Mouse (Mus musculus) MEL (cell line): ENCODE data around the gene Gm20388. TPM values are rescaled to one million over a fixed set of nuclear protein-coding genes. Genes with fewer than 3 reads are reported as not detected.

Experiments
- DNase-seq: peaks from one replicate; pipeline ENCODE4 v3.0.0; 2011; ENCODE audit warnings: low read depth, low spot score
- H3K27ac ChIP-seq: 2 replicates; pipeline ENCODE4 v1.5.1; 2012; ENCODE audit warnings: low read depth, mild to moderate bottlenecking, control low read depth, low read length, moderate library complexity; ENCODE audit not compliant: control insufficient read depth
- H3K27me3 ChIP-seq, 2 experiments: fragments of 150-350 bp in 1 of 2; sonication (generic) in 1 of 2; 2 replicates each; pipeline ENCODE4 v1.6.1; 2012; ENCODE audit warnings: low read length in 2 of 2, mild to moderate bottlenecking in 2 of 2, improper control_type of control experiment in 1 of 2, moderate library complexity in 1 of 2; ENCODE audit not compliant: insufficient read depth in 2 of 2, control insufficient read depth in 1 of 2
- H3K36me3 ChIP-seq, 2 experiments: 2 replicates each; pipeline ENCODE4 v1.6.1; 2012 to 2014; ENCODE audit warnings: low read length in 2 of 2, improper control_type of control experiment in 1 of 2, inconsistent platforms in 1 of 2, mild to moderate bottlenecking in 1 of 2; ENCODE audit not compliant: insufficient read depth in 2 of 2, control insufficient read depth in 1 of 2
- H3K4me1 ChIP-seq, 2 experiments: fragments of 150-350 bp in 1 of 2; sonication (generic) in 1 of 2; 2 replicates each; pipeline ENCODE4 v1.6.1; 2012; ENCODE audit warnings: low read length in 2 of 2, improper control_type of control experiment in 1 of 2, mild to moderate bottlenecking in 1 of 2; ENCODE audit not compliant: insufficient read depth in 2 of 2, control insufficient read depth in 1 of 2
- H3K4me3 ChIP-seq, 2 experiments: fragments of 150-350 bp in 1 of 2; sonication (generic) in 1 of 2; 2 replicates each; pipeline ENCODE4 v1.5.1; 2012; ENCODE audit warnings: low read depth in 2 of 2, low read length in 2 of 2, mild to moderate bottlenecking in 2 of 2, moderate library complexity in 2 of 2, control low read depth in 1 of 2, improper control_type of control experiment in 1 of 2; ENCODE audit not compliant: control insufficient read depth in 1 of 2, insufficient read depth in 1 of 2
- H3K79me2 ChIP-seq: 2 replicates; pipeline ENCODE4 v1.6.1; 2012; ENCODE audit warnings: mild to moderate bottlenecking, low read length, moderate library complexity; ENCODE audit not compliant: control insufficient read depth, poor library complexity, insufficient read depth
- H3K9ac ChIP-seq: 2 replicates; pipeline ENCODE4 v1.6.1; 2012; ENCODE audit warnings: low read depth, mild to moderate bottlenecking, control low read depth, low read length, moderate library complexity; ENCODE audit not compliant: control insufficient read depth, poor library complexity, severe bottlenecking
- H3K9me3 ChIP-seq: fragments of 150-350 bp; sonication (generic); replicated peaks from 2 replicates; pipeline ENCODE4 v1.6.1; 2012; ENCODE audit warnings: mild to moderate bottlenecking, low read length, improper control_type of control experiment, moderate library complexity; ENCODE audit not compliant: insufficient read depth
- BHLHE40 ChIP-seq: IDR thresholded peaks from 2 replicates; pipeline ENCODE4 v1.6.1; 2012; ENCODE audit warnings: low read depth, mild to moderate bottlenecking, inconsistent platforms, low read length, improper control_type of control experiment, borderline replicate concordance
- CHD1 ChIP-seq: IDR thresholded peaks from 2 replicates; pipeline ENCODE4 v1.6.1; 2012; ENCODE audit warnings: low read depth, mild to moderate bottlenecking, inconsistent platforms, low read length, improper control_type of control experiment
- CHD2 ChIP-seq: IDR thresholded peaks from 2 replicates; pipeline ENCODE4 v1.6.1; 2011; ENCODE audit warnings: low read length, improper control_type of control experiment
- ELF1 ChIP-seq: IDR thresholded peaks from 2 replicates; pipeline ENCODE4 v1.6.1; 2014; ENCODE audit warnings: low read depth, mild to moderate bottlenecking, inconsistent platforms, low read length, improper control_type of control experiment, moderate library complexity
- EP300 ChIP-seq, 2 experiments: IDR thresholded peaks; 2 replicates each; pipeline ENCODE4 v1.6.1; 2011; ENCODE audit warnings: improper control_type of control experiment in 2 of 2, low read length in 2 of 2, low read depth in 1 of 2, mild to moderate bottlenecking in 1 of 2
- ETS1 ChIP-seq: IDR thresholded peaks from 2 replicates; pipeline ENCODE4 v1.6.1; 2012; ENCODE audit warnings: low read depth, mild to moderate bottlenecking, inconsistent platforms, low read length, improper control_type of control experiment, moderate library complexity
- GATA1 ChIP-seq: IDR thresholded peaks from 2 replicates; pipeline ENCODE4 v1.6.1; 2011; ENCODE audit warnings: low read depth, low read length, improper control_type of control experiment
- HCFC1 ChIP-seq: IDR thresholded peaks from 2 replicates; pipeline ENCODE4 v1.6.1; 2012; ENCODE audit warnings: low read depth, mild to moderate bottlenecking, inconsistent platforms, low read length, improper control_type of control experiment, moderate library complexity
- JUND ChIP-seq: IDR thresholded peaks from 2 replicates; pipeline ENCODE4 v1.6.1; 2011; ENCODE audit warnings: low read depth, mild to moderate bottlenecking, improper control_type of control experiment, low read length
- KAT2A ChIP-seq: conservative IDR thresholded peaks from 2 replicates; pipeline ENCODE4 v1.6.1; 2012; ENCODE audit warnings: low read depth, low read length, improper control_type of control experiment, inconsistent platforms
- MAFK ChIP-seq: IDR thresholded peaks from 2 replicates; pipeline ENCODE4 v1.6.1; 2011; ENCODE audit warnings: low read depth, mild to moderate bottlenecking, low read length, improper control_type of control experiment, borderline replicate concordance
- MAX ChIP-seq: IDR thresholded peaks from 2 replicates; pipeline ENCODE4 v1.6.1; 2011; ENCODE audit warnings: low read length, improper control_type of control experiment
- MAZ ChIP-seq: IDR thresholded peaks from 2 replicates; pipeline ENCODE4 v1.6.1; 2012; ENCODE audit warnings: low read depth, mild to moderate bottlenecking, inconsistent platforms, low read length, improper control_type of control experiment
- MXI1 ChIP-seq: IDR thresholded peaks from 2 replicates; pipeline ENCODE4 v1.6.1; 2011; ENCODE audit warnings: mild to moderate bottlenecking, low read depth, low read length, improper control_type of control experiment
- MYB ChIP-seq: IDR thresholded peaks from 2 replicates; pipeline ENCODE4 v1.6.1; 2011; ENCODE audit warnings: mild to moderate bottlenecking, low read depth, low read length, improper control_type of control experiment
- NELFE ChIP-seq: IDR thresholded peaks from 2 replicates; pipeline ENCODE4 v1.6.1; 2011; ENCODE audit warnings: low read depth, low read length, improper control_type of control experiment
- NRF1 ChIP-seq: IDR thresholded peaks from 2 replicates; pipeline ENCODE4 v1.6.1; 2014; ENCODE audit warnings: low read depth, mild to moderate bottlenecking, inconsistent platforms, low read length, improper control_type of control experiment, moderate library complexity; ENCODE audit not compliant: poor library complexity, insufficient read depth, severe bottlenecking
- POLR2AphosphoS2 ChIP-seq: IDR thresholded peaks from 2 replicates; pipeline ENCODE4 v1.6.1; 2011; ENCODE audit warnings: low read length, improper control_type of control experiment
- RCOR1 ChIP-seq: IDR thresholded peaks from 2 replicates; pipeline ENCODE4 v1.6.1; 2012; ENCODE audit warnings: low read depth, mild to moderate bottlenecking, inconsistent platforms, low read length, improper control_type of control experiment
- SIN3A ChIP-seq: IDR thresholded peaks from 2 replicates; pipeline ENCODE4 v1.6.1; 2012; ENCODE audit warnings: low read length, improper control_type of control experiment, inconsistent platforms
- TAL1 ChIP-seq: IDR thresholded peaks from 2 replicates; pipeline ENCODE4 v1.6.1; 2012; ENCODE audit warnings: mild to moderate bottlenecking, inconsistent platforms, low read length, moderate library complexity, mixed read lengths
- TBP ChIP-seq: IDR thresholded peaks from 2 replicates; pipeline ENCODE4 v1.8.0; 2011; ENCODE audit warnings: low read depth, low read length, improper control_type of control experiment
- TCF12 ChIP-seq: IDR thresholded peaks from 2 replicates; pipeline ENCODE4 v1.6.1; 2014; ENCODE audit warnings: low read depth, mild to moderate bottlenecking, inconsistent platforms, low read length, improper control_type of control experiment, moderate library complexity
- UBTF ChIP-seq: IDR thresholded peaks from 2 replicates; pipeline ENCODE4 v1.6.1; 2012; ENCODE audit warnings: low read depth, mild to moderate bottlenecking, inconsistent platforms, low read length, improper control_type of control experiment, moderate library complexity, borderline replicate concordance; ENCODE audit not compliant: insufficient read depth
- USF2 ChIP-seq, 2 experiments: IDR thresholded peaks; 2 replicates each; pipeline ENCODE4 v1.6.1; 2011 to 2012; ENCODE audit warnings: improper control_type of control experiment in 2 of 2, low read length in 2 of 2, borderline replicate concordance in 1 of 2, inconsistent platforms in 1 of 2, low read depth in 1 of 2, mild to moderate bottlenecking in 1 of 2; ENCODE audit not compliant: insufficient read depth in 1 of 2
- ZC3H11A ChIP-seq: IDR thresholded peaks from 2 replicates; pipeline ENCODE4 v1.6.1; 2012; ENCODE audit warnings: low read depth, mild to moderate bottlenecking, inconsistent platforms, low read length, improper control_type of control experiment
- ZKSCAN1 ChIP-seq: IDR thresholded peaks from 2 replicates; pipeline ENCODE4 v1.6.1; 2012; ENCODE audit warnings: low read depth, mild to moderate bottlenecking, inconsistent platforms, low read length, improper control_type of control experiment, moderate library complexity
- ZMIZ1 ChIP-seq: IDR thresholded peaks from 2 replicates; pipeline ENCODE4 v1.6.1; 2012; ENCODE audit warnings: low read depth, mild to moderate bottlenecking, inconsistent platforms, low read length, improper control_type of control experiment, moderate library complexity
- ZNF384 ChIP-seq: IDR thresholded peaks from 2 replicates; pipeline ENCODE4 v1.6.1; 2012; ENCODE audit warnings: low read depth, mild to moderate bottlenecking, inconsistent platforms, low read length, improper control_type of control experiment
- polyA plus RNA-seq, 2 experiments: library from polyadenylated mRNA; stranded (reverse) in 1 of 2; unstranded in 1 of 2; fragments of >175 nt in 1 of 2; fragments of >200 nt in 1 of 2; gene quantifications; 2 replicates each; pipeline versions ENCODE4 v1.2.1 to v1.2.4; 2012; ENCODE audit warnings: low replicate concordance in 2 of 2, low read depth in 1 of 2; ENCODE audit not compliant: insufficient read length in 2 of 2, insufficient read depth in 1 of 2, missing spikeins in 1 of 2
- total RNA-seq: library from RNA; depleted of rRNA; stranded (reverse); fragments of 300-350 nt; gene quantifications from 2 replicates; pipeline ENCODE4 v1.2.3, GENCODE M21; 2012

Gm20388 gene
- total and polyA plus RNA-seq, 3 experiments, result 11.1 to 17.8 TPM; not detected in 1

GRCm38 (mm10) chr8:120377803-120378189, 467.2 kb downstream of the Gm20388 start:
- H3K27ac ChIP-seq, result peak overlapping the region; percentile 97
- H3K4me3 ChIP-seq, result peak overlapping the region; percentile 33 to 45
- peaks cover 0 to 49% of the 10 kb centered on the region in 2 experiments; a peak in 2 of 4 replicates for H3K36me3 ChIP-seq
- H3K9ac ChIP-seq, result peak overlapping the region; percentile 76
- TF ChIP-seq POLR2AphosphoS2, result 0 out of 2 replicates have a peak, but pooled peaks have one; percentile 47
- peak; percentile 60 for TF ChIP-seq NELFE
- no peak; the same call in 1 of the 2 replicates for TF ChIP-seq ELF1
- peak; percentile 93 for TF ChIP-seq MYB
- 0 out of 2 replicates have a peak, but pooled peaks have one; percentile 48 for TF ChIP-seq MXI1
- TF ChIP-seq TCF12, result peak; percentile 91
- TF ChIP-seq ETS1, result peak; percentile 90
- TF ChIP-seq TBP, result peak; percentile 71
- TF ChIP-seq CHD1, result no peak
- peak; percentile 59 for TF ChIP-seq HCFC1
- TF ChIP-seq GATA1, result peak; percentile 82
- TF ChIP-seq MAX, result peak; percentile 65; the same call in 1 of the 2 replicates
- peak; percentile 73; the same call in 1 of the 2 replicates for TF ChIP-seq JUND
- TF ChIP-seq USF2 (IDR thresholded peaks at IDR 0.05; ENCODE audit: borderline replicate concordance in 1 of 2, insufficient read depth in 1 of 2, low read depth in 1 of 2, low read length in 2 of 2), result no peak
- peak; percentile 99 for TF ChIP-seq ZNF384
- TF ChIP-seq BHLHE40, result no peak; the same call in 1 of the 2 replicates
- no peak for TF ChIP-seq UBTF
- TF ChIP-seq ZKSCAN1, result peak; percentile 28; the same call in 1 of the 2 replicates
- TF ChIP-seq ZMIZ1, result no peak; the same call in 1 of the 2 replicates
- peak; percentile 62; the same call in 1 of the 2 replicates for TF ChIP-seq CHD2
- no peak for TF ChIP-seq MAFK
- peak; percentile 58 for TF ChIP-seq TAL1
- TF ChIP-seq KAT2A, result peak; percentile 37; the same call in 1 of the 2 replicates
- TF ChIP-seq ZC3H11A, result no peak
- TF ChIP-seq SIN3A, result peak; percentile 95
- peak; percentile 51 for TF ChIP-seq RCOR1
- peak; percentile 87 to 95 for TF ChIP-seq EP300 (IDR thresholded peaks at IDR 0.05; ENCODE audit: low read depth in 1 of 2, low read length in 2 of 2)
- TF ChIP-seq NRF1, result no peak
- TF ChIP-seq MAZ, result peak; percentile 65
- H3K27me3 ChIP-seq, result no peaks in the 10 kb centered on the region
- peaks cover 27% of the 10 kb centered on the region for H3K79me2 ChIP-seq
- H3K4me1 ChIP-seq, result peaks cover 37 to 71% of the 10 kb centered on the region in 2 experiments
- DNase-seq, result peak; percentile 94
- H3K9me3 ChIP-seq, result no peaks in the 10 kb centered on the region
